Mouse (Mus musculus): Measurements from ENCODE around the gene Myo18b. TPM values are rescaled to one million over a fixed set of nuclear protein-coding genes. Genes with fewer than 3 reads are reported as not detected.

Gene Myo18b
- polyA plus RNA-seq, 1 experiment, result 0.88 TPM

DNA sequence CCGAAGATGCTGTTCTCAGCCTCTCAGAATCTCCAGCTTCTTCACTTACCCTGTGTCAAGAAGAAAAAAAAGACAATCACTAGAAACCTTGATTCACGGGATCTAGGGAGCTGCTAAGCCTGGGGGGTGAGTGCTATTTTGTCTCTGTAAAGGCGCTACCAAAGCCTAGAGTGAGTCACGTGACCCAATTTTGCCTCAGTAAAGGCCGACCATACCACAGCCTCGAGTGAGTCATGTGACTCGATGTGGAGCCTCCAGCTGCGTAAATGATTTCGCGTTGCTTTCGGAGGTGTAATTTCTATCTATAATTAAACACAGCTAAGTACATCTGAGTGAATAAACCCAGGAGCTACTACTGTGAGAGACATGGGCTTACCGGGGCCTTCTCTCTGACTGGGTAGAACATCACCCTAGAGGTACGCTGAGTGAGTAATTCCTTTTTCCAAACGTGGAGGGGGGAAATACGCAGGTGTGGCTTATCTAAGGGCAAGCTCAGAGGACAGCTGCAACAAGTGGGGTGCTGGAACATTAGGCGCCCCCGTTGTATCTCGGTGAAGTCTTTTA lies 202.8 kb downstream of the Myo18b start:
- Histone ChIP-seq H3K4me1 (ENCODE audit: control insufficient read depth, insufficient read depth, insufficient read length) (no peaks in the 10 kb centered on the region), H3K36me3 (ENCODE audit: control insufficient read depth, insufficient read depth, low read length) (no peaks in the 10 kb centered on the region), H3K27ac (ENCODE audit: insufficient read depth, low read length) (no peak overlapping the region), H3K4me3 (ENCODE audit: extremely low read depth, insufficient read depth, insufficient read length) (no peak overlapping the region), H3K27me3 (ENCODE audit: control insufficient read depth, insufficient read depth, low read length) (no peaks in the 10 kb centered on the region)
- TF ChIP-seq CTCF (IDR thresholded peaks at IDR 0.05; ENCODE audit: extremely low read depth, insufficient read depth, insufficient read length, insufficient replicate concordance), result no peak
- no peak for TF ChIP-seq POLR2A (IDR thresholded peaks at IDR 0.05; ENCODE audit: low read depth, low read length)
- DNase-seq (ENCODE audit: low read depth in 1 of 2, low spot score in 2 of 2), result no peak
- 82% methylated on average over 18 of the region's 18 CpGs for WGBS

DNA sequence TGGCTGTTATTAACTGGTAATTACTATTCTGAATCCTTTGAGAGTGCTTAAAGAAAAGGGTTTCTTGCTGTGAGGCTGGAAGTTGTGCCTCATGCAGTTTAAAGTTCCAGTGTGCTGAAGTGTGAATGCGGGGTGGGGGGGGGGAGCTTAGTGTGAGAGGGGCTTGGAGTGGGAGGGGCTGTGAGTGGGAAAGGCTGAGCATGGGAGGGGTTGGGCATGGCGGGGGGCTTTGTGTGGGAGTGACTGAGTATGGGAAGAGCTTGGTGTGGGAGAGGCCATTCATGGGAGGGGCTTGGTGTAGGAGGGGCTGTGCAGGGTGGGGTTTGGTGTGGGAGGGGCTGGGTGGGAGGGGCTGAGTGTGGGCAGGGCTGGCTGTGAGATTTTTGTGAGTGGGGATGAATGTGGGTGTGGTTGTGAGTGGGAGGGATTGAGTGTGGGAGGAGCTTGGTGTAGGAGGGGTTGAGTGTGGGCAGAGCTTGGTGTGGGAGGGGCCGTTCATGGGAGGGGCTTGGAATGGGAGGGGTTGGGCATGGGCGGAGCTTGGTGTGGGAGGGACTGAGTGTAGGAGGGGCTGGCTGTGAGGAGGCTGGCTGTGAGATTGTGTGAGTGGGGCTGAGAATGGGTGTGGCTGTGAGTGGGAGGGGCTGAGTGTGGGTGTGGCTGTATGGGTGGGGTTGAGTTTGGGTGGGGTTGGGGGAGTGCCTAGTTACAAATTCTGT lies 208.9 kb downstream of the Myo18b start:
- H3K27ac ChIP-seq (ENCODE audit: insufficient read depth, low read length), result no peak overlapping the region
- no peaks in the 10 kb centered on the region for H3K36me3 ChIP-seq (ENCODE audit: control insufficient read depth, insufficient read depth, low read length)
- WGBS, result 68% methylated on average over 4 of the region's 4 CpGs
- H3K4me1 ChIP-seq (ENCODE audit: control insufficient read depth, insufficient read depth, insufficient read length), result no peaks in the 10 kb centered on the region
- no peak for DNase-seq (ENCODE audit: low read depth in 1 of 2, low spot score in 2 of 2)
- no peaks in the 10 kb centered on the region for H3K27me3 ChIP-seq (ENCODE audit: control insufficient read depth, insufficient read depth, low read length)
- TF ChIP-seq CTCF (IDR thresholded peaks at IDR 0.05; ENCODE audit: extremely low read depth, insufficient read depth, insufficient read length, insufficient replicate concordance) (no peak), POLR2A (IDR thresholded peaks at IDR 0.05; ENCODE audit: low read depth, low read length) (no peak)
- no peak overlapping the region for H3K4me3 ChIP-seq (ENCODE audit: extremely low read depth, insufficient read depth, insufficient read length)

DNA sequence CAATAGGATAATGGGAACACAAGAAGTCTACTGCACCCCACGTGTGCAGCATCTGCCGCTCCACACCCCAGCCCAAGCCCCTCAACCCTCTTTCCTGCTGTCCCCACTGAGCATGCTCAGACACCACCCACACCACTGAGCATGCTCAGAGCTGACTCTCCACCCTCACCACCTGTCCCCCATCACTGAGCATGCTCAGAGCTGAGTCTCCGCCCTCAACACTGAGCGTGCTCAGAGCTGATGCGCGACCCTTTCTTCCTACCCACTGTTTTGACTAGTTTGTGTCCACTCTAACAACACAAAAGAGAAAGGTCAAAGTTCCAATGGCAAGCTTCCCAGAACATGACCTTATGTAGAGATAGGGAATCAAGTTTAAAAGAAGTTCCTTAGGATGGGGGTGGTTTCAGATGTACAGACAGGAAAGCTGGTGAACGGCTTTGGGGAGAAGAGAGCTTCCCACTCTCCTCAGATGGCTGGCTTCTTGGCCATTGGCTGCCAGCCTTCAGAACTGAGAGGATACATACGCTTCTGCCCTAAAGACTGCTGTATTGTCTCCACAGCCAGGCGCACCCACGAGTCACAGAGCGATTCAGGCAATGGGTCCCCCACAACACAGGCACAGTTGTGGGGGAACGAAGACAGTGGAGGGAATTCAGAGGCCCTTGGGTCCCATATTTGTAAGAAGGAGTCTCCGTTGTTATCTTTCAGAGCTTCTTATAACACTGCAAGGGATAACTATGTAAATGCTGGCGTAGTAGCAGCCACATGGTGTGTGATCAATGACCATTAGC lies 209.7 kb downstream of the Myo18b start:
- H3K27me3 ChIP-seq (ENCODE audit: control insufficient read depth, insufficient read depth, low read length), result no peaks in the 10 kb centered on the region
- 83% methylated on average over 14 of the region's 14 CpGs for WGBS
- no peak for DNase-seq (ENCODE audit: low read depth in 1 of 2, low spot score in 2 of 2)
- no peak overlapping the region for H3K27ac ChIP-seq (ENCODE audit: insufficient read depth, low read length)
- TF ChIP-seq CTCF (IDR thresholded peaks at IDR 0.05; ENCODE audit: extremely low read depth, insufficient read depth, insufficient read length, insufficient replicate concordance) (no peak), POLR2A (IDR thresholded peaks at IDR 0.05; ENCODE audit: low read depth, low read length) (no peak)
- H3K36me3 ChIP-seq (ENCODE audit: control insufficient read depth, insufficient read depth, low read length), result no peaks in the 10 kb centered on the region
- no peaks in the 10 kb centered on the region for H3K4me1 ChIP-seq (ENCODE audit: control insufficient read depth, insufficient read depth, insufficient read length)
- no peak overlapping the region for H3K4me3 ChIP-seq (ENCODE audit: extremely low read depth, insufficient read depth, insufficient read length)

DNA sequence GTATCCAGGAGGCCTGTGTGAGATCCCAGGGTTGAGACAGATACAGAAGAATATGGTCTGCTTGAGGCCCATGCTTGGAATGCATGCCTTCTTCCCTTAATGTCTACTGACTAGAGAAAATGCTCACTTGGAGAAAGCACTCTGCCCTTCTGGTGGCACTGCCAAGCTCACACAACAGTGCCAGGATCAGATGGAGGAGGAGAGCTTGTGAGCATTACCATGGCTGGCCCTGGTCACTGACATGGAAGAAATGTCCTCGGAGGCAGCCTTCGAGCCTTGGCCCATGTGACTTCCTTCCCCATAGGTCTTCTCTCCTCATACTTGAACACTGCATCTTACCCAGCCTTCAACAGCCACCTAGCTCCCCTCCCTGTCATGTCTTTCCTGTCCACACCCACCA lies 216.9 kb downstream of the Myo18b start:
- Histone ChIP-seq H3K36me3 (ENCODE audit: control insufficient read depth, insufficient read depth, low read length) (no peaks in the 10 kb centered on the region), H3K4me3 (ENCODE audit: extremely low read depth, insufficient read depth, insufficient read length) (no peak overlapping the region), H3K4me1 (ENCODE audit: control insufficient read depth, insufficient read depth, insufficient read length) (no peaks in the 10 kb centered on the region), H3K27me3 (ENCODE audit: control insufficient read depth, insufficient read depth, low read length) (no peaks in the 10 kb centered on the region), H3K27ac (ENCODE audit: insufficient read depth, low read length) (no peak overlapping the region)
- TF ChIP-seq CTCF (IDR thresholded peaks at IDR 0.05; ENCODE audit: extremely low read depth, insufficient read depth, insufficient read length, insufficient replicate concordance), result no peak
- no peak for TF ChIP-seq POLR2A (IDR thresholded peaks at IDR 0.05; ENCODE audit: low read depth, low read length)
- WGBS, result 65% methylated on average over 2 of the region's 2 CpGs
- DNase-seq (ENCODE audit: low read depth in 1 of 2, low spot score in 2 of 2), result no peak

DNA sequence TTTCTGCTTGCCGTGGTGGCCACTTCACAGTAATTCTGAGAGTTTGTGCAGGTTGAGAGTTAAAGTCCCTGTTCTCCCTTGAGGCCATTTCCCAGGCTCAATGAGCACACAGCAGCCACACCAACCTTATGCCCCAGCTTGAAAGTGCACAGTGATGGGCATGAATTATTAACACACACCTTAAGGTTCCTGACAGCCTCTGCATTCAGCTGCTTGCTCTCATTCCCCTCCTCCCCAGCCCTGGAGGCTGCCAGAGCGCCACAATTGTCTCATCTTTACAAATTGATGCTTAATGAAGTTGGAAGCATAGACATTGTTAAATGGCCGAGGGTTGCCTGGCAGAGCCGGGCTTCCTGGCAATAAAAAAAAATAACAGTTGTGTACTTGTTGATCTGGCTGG lies 218.0 kb downstream of the Myo18b start:
- no peaks in the 10 kb centered on the region for H3K27me3 ChIP-seq (ENCODE audit: control insufficient read depth, insufficient read depth, low read length)
- no peaks in the 10 kb centered on the region for H3K36me3 ChIP-seq (ENCODE audit: control insufficient read depth, insufficient read depth, low read length)
- no peak for DNase-seq (ENCODE audit: low read depth in 1 of 2, low spot score in 2 of 2)
- no peak overlapping the region for H3K27ac ChIP-seq (ENCODE audit: insufficient read depth, low read length)
- no peak overlapping the region for H3K4me3 ChIP-seq (ENCODE audit: extremely low read depth, insufficient read depth, insufficient read length)
- 74% methylated on average over 4 of the region's 4 CpGs for WGBS
- H3K4me1 ChIP-seq (ENCODE audit: control insufficient read depth, insufficient read depth, insufficient read length), result no peaks in the 10 kb centered on the region
- TF ChIP-seq CTCF (IDR thresholded peaks at IDR 0.05; ENCODE audit: extremely low read depth, insufficient read depth, insufficient read length, insufficient replicate concordance), result no peak
- TF ChIP-seq POLR2A (IDR thresholded peaks at IDR 0.05; ENCODE audit: low read depth, low read length), result no peak

DNA sequence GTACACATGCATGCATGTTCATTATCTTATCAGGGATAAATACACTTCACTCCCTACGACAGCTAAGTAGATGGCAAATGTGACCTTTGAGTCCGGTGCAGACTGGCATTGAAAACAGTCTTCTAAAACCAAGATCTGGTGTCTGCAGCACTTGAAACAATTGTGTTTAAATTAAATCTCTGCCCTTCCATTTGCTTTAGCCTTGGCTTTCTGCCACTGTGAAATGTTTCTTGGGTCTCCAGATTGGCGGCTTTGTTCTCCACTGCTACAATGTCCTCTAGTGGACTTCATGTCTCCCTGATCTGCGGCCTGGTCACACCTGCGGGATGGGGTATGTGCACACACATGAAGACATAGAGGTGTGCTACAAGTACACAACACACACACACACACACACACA lies 221.4 kb downstream of the Myo18b start:
- DNase-seq (ENCODE audit: low read depth in 1 of 2, low spot score in 2 of 2), result no peak

More for the DNA sequence above, 221.4 kb downstream of the Myo18b start:
- H3K27ac ChIP-seq (ENCODE audit: insufficient read depth, low read length), result no peak overlapping the region
- no peak overlapping the region for H3K4me3 ChIP-seq (ENCODE audit: extremely low read depth, insufficient read depth, insufficient read length)
- 85% methylated on average over 5 of the region's 5 CpGs for WGBS
- H3K36me3 ChIP-seq (ENCODE audit: control insufficient read depth, insufficient read depth, low read length), result no peaks in the 10 kb centered on the region
- TF ChIP-seq POLR2A (IDR thresholded peaks at IDR 0.05; ENCODE audit: low read depth, low read length) (no peak), CTCF (IDR thresholded peaks at IDR 0.05; ENCODE audit: extremely low read depth, insufficient read depth, insufficient read length, insufficient replicate concordance) (no peak)
- no peaks in the 10 kb centered on the region for H3K4me1 ChIP-seq (ENCODE audit: control insufficient read depth, insufficient read depth, insufficient read length)
- no peaks in the 10 kb centered on the region for H3K27me3 ChIP-seq (ENCODE audit: control insufficient read depth, insufficient read depth, low read length)

All from spleen, adult 2 months (tissue).